Mouse (Mus musculus) B cell, adult 62 days (primary cell): ENCODE measurements around the gene Gpr152. TPM values are rescaled to one million over a fixed set of nuclear protein-coding genes. Genes with fewer than 3 reads are reported as not detected.

Experiments
- total RNA-seq: library from RNA; stranded (reverse); gene quantifications from 4 replicates; pipeline ENCODE4 v1.2.4, GENCODE M21; 2023

Gene Gpr152
- total RNA-seq: 0.14 to 0.31 TPM (median 0.27 TPM) in 3 of 4 replicates, not detected in the other

DNA sequence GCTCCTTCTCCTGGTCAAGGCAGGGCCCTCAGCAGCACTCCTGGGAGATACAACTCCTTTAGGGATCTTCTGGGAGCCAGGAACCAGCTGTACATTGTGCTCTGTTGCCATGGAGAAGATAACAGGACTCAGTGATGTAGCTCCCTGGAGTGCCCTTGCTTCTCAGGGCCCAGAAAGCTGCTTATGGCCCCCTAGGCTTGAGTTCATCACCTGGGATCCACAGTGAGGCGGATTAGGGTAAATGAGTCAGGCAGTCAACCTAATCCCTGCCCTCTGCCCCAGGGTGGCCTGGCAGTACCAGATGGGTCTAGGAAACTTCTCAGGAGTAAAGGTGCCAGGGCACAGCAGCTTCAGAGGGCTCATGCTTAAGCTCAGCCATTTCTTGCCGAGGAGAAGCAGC, at the start of gene Gpr152:
Gpr152 (plus strand) TSS at position 342 of the 400 bp plus-strand sequence.

DNA sequence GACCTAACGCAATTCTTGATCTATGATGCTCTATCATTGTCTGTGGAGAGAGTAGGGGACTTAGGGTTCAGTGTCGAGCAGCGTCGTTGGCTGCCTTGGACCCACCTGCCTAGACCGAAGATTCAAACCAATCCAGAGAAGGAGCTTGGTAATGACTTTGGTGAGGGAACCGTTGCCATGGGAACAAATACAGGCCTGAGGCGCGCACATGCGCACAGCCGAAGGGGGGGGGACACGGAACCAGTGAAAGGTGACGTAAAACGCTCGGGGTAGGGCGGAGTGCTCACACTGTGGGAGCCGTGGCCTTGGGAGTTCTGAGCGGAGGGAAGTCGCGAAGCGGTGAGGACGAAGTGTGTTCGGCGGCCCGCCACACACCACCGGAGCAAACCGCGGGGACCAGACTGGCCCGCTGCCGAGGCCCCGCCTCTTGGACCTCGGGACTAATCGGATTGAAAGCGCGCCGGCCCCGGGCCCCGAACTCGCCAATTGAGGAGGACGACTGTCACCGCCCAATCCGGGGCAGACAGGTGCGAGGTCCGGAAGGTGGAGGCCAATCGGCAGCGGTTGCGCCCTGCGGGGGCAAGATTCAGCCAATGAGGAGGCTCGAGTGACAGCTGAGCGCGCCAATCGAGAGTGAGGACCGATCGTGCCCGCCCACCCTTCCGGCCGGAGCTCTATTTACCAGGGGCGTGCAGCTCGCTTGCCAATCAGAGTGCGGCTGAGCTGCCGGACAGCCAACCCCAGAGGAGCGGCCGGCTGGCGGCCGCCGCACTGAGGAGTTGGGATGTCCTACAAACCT, 42.7 kb upstream of the Gpr152 start, which contains the start of gene Cdk2ap2:
Cdk2ap2 (plus strand) TSS at position 541 of the 799 bp plus-strand sequence.

DNA sequence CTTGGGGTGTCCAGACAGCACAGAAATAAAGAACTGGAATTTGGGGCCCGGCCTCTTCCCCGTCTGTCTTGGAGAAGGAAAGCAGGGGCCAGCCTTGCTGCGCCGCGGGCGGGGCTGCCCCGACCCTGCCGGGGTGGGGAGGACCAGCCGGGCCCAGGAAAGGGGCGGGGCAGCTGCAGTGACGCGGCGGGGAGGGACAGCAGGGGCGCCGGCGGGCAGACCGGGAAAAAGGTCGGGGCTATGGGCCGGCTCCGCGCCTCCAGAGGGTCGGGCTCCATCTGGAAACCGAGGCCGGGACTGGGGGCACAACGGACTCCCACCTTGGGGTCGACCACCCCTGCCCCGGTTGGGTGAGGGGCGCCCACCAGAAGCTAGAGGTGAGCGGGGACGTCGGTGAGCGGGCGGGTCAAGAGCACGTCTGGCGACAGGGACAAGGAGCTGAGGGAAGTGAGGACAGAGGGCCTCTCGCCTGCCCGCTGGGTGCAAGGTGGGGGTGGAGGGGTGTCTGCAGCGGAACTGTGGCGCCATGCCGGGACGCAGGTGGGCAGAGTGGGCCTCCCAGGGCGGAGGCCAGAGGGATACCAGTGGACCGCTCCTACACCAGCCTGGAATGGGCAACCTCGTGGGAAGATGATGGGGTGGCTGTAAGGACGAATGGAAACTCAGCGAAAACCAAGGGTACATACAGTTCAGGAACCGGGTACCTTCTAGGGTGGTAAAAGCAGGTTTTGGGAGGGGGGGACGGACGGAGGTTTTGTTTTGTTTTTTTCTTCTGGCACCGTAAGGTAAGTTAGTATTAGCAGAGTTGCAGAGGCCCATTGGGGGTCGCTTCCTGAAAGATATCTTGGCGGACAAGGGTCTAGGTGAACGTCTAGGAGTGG, 39.5 kb upstream of the Gpr152 start, which contains the start of gene Pitpnm1:
Pitpnm1 (plus strand) TSS at position 162 of the 881 bp plus-strand sequence.

DNA sequence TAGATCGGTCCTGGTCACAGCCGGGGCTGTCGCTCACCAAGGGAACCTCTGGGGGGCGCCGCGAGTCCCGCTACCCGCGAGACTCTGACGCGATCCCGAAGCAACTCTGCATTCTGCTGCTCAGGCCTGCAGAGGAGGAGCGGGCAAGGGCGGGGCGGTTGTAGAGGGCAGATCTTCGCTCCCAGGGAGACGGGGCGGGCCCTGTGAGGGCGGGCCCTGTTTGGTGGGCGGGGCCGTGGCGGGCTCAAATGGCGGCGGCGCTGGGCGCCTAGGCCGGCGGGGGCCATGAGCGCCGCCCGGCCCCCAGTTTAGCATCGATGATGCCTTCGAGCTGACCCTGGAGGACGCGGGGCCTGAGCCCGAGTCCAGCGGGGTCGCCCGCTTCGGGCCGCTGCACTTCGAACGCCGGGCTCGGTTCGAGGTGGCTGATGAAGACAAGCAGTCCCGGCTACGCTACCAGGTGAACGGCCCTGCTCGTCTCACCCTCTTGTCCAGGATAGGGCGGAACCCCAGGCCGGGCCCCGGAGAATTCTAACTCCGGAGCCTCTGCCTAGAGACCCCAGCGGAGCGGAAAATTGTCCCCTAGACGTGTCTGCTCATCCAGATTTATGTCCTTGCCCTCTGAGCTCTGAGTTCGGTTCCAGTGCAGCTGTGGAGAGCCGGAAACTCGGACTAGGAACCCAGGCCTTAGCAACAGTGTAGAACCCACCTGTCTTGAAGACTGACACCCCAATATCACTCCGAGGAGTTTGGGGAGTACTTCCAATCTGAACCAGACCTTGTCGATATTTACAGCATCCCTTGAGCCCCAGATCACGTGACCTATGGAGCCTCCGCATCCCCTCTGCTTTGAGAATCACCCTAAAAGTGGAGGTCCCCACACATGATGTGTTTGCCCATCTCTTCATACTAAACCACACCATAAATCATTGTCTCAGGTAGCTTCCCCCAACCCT, 13.6 kb upstream of the Gpr152 start, which contains the start of gene Aip:
Aip (minus strand) TSS at position 118 of the 956 bp plus-strand sequence.

DNA sequence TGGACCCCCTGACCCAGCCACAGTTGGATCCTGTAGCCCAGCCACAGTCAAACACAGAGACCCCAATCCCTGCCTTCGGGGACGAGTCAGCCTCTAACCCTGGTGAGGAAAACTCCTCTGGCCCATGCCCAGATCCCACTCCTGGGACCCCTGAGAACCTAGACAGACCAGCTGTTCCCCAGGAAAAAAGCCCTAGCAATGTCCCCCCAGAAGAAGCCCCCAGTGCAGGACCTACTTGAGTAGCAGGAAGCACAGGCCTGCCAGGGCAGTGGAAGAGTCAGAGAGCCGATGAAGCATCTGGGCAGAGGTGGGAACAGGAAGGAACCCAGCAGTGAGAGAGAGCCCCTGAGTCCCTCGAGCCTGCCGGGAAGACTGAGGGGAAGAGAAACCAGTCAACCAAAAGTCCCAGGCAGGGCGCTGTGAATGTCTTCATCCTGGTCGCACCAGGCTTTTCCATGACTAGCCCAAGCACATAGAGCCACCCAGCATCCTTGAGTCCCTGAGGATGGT, 4.2 kb downstream of the Gpr152 start, which contains the start of gene Cabp4:
Cabp4 (minus strand) TSS at position 275 of the 510 bp plus-strand sequence.

GRCm38 (mm10) chr19:4148491-4148806, 8.9 kb downstream of the Gpr152 start, which contains the start of gene Coro1b:
TSS of gene Coro1b (plus strand) at chr19:4148619.

DNA sequence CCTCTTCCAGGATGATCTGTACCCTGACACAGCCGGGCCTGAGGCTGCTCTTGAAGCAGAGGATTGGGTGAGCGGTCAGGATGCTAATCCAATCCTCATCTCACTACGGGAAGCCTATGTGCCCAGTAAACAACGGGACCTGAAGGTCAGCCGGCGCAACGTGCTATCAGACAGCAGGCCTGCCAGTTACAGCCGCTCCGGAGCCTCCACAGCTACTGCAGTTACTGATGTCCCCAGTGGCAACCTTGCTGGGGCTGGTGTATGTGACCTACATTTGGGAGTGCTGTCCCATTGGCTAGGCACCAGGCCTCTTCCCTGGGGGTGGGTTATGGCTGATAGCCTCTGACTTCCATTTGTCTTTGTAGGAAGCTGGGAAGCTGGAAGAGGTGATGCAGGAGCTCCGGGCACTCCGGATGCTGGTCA, 13.7 kb downstream of the Gpr152 start, which contains the start of gene Ptprcap:
Ptprcap (plus strand) TSS at position 373 of the 423 bp plus-strand sequence.

GRCm38 (mm10) chr19:4162646-4163542, 23.3 kb downstream of the Gpr152 start, which contains the start of gene Rps6kb2:
TSS of gene Rps6kb2 (minus strand) at chr19:4163354.

DNA sequence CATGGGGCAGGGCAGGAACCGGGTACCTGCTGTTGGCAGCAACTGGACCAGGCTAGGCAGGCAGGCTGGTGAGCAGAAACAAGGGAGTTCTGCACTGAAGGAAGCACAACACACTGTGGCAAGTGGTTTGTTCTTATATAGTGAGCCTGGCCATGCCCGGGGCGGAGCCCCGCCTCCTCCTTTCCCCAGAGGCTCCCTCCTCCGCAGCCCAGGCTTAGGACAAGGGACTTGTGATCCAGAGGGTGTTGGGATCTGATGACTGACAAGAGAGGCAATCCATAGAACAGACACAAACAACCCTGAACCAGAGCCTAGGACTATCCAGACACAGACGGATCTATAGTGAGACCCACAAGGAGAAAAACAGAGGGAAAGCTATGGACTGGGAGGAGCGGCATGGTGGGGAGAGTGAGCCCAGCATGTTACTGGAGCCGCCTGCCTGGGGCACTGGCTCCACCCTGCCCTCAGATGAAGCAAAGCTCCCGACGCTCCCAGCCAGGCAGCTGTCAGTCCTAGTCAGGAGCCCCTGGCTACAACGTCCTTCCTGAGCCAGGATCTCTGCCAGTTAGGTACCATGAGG, 35.9 kb downstream of the Gpr152 start, which contains the start of gene Carns1:
Carns1 (minus strand) TSS at position 112 of the 580 bp plus-strand sequence.

DNA sequence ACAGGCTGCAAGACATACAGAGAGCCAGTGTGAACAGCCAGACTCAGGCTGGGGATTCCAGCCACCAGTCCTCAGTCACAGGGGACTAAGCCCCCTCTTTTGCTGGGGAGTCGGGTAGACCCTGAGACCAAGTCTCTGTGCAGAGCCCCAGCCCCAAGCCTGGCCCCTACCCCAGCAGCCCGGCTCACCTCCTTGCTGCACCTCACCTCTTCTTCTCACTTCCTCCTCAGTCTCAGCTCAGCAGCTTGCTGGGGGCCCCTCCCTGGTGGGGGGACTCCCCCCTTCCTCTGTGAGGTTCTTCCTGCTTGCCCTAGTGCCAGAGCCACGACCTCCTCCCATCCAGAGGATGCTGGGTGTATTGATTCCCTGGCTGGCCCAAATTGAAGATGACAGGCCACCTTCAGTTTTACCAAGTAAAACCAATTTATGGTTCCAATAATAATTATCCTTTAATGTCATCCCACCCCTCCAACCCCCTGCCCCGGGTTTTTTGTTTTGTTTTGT, 51.3 kb downstream of the Gpr152 start, which contains the start of gene Tbc1d10c:
Tbc1d10c (minus strand) TSS at position 454 of the 504 bp plus-strand sequence.

DNA sequence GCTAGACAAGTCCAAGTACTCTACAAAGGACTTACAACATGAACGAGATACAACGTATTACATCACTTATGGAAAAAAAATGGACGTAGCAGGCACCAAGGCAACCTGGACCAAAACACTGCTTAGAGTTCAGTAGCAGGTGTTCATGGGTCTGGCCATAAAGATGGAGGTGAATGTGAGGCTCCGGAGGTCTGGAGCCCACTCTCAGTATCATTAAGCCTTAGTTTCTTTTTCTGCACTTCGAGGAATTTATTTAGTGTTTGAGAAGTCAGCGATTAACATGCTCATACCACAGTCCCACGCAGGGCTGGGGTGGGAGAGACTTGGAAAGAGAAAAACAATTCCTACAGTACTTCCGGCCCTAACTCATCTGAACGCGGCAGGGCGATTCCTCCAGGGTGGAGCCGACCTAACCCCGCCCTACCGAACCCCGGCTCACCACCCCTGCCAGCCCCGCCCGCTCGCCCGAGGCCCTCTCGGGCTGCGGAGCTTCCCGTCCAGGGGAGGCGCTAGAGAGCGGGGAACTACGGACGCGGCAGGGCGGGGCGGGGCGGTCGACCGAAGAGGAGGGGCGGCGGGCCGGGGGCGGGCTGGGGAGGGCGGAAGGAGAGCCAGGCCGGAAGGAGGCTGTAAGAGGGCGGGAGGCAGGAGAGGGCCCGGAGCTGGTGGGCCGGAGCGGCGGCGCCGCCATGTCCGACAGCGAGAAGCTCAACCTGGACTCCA, 52.1 kb downstream of the Gpr152 start, which contains the start of gene Ppp1ca:
Ppp1ca (plus strand) TSS at position 538 of the 723 bp plus-strand sequence.

Other genes starting within 250 kb of the Gpr152 start
- 141 to 154 TPM (median 146 TPM) in 4 replicates for gene Tcirg1, start 232.7 kb upstream of the Gpr152 start, total RNA-seq
- gene Ndufs8, start 227.0 kb upstream of the Gpr152 start, total RNA-seq: 73.8 to 87.1 TPM (median 81.3 TPM) in 4 replicates
- 7.6 to 9.4 TPM (median 8.4 TPM) in 4 replicates for gene Aldh3b1, start 210.0 kb upstream of the Gpr152 start, total RNA-seq
- gene Unc93b1, start 204.6 kb upstream of the Gpr152 start, total RNA-seq: 533 to 593 TPM (median 563 TPM) in 4 replicates
- gene Aldh3b3, start 181.1 kb upstream of the Gpr152 start, total RNA-seq: 0.15 TPM in 1 of 4 replicates, not detected in the others
- 0.26 to 0.36 TPM in 2 of 4 replicates, not detected in the others for gene Aldh3b2, start 167.5 kb upstream of the Gpr152 start, total RNA-seq
- gene Acy3, start 153.2 kb upstream of the Gpr152 start, total RNA-seq: not detected in 4 replicates
- not detected in 4 replicates for gene Tbx10, start 147.0 kb upstream of the Gpr152 start, total RNA-seq
- gene Nudt8, start 139.2 kb upstream of the Gpr152 start, total RNA-seq: 16.1 to 21.0 TPM (median 19.8 TPM) in 4 replicates
- gene Gm49405, start 139.2 kb upstream of the Gpr152 start, total RNA-seq: 3.1 to 6.8 TPM (median 4.0 TPM) in 4 replicates
- 7.1 to 12.1 TPM (median 10.4 TPM) in 4 replicates for gene Doc2g, start 136.5 kb upstream of the Gpr152 start, total RNA-seq
- gene Ndufv1, start 127.0 kb upstream of the Gpr152 start, total RNA-seq: 73.3 to 94.8 TPM (median 89.7 TPM) in 4 replicates
- 137 to 169 TPM (median 145 TPM) in 4 replicates for gene Gstp1, start 101.8 kb upstream of the Gpr152 start, total RNA-seq
- 8.8 to 22.4 TPM (median 15.9 TPM) in 4 replicates for gene Gstp2, start 93.8 kb upstream of the Gpr152 start, total RNA-seq
- not detected in 4 replicates for gene Gstp3, start 80.2 kb upstream of the Gpr152 start, total RNA-seq
- gene Cabp2, start 58.2 kb upstream of the Gpr152 start, total RNA-seq: not detected in 4 replicates
- gene Cdk2ap2, start 42.6 kb upstream of the Gpr152 start, total RNA-seq: 119 to 136 TPM (median 129 TPM) in 4 replicates
- gene Pitpnm1, start 39.8 kb upstream of the Gpr152 start, total RNA-seq: 195 to 200 TPM (median 198 TPM) in 4 replicates
- gene Aip, start 13.9 kb upstream of the Gpr152 start, total RNA-seq: 95.2 to 103 TPM (median 98.9 TPM) in 4 replicates
- 0.88 to 1.4 TPM (median 1.2 TPM) in 4 replicates for gene Cabp4, start 4.2 kb downstream of the Gpr152 start, total RNA-seq
- 129 to 166 TPM (median 137 TPM) in 4 replicates for gene Coro1b, start 8.8 kb downstream of the Gpr152 start, total RNA-seq
- 341 to 368 TPM (median 348 TPM) in 4 replicates for gene Ptprcap, start 13.8 kb downstream of the Gpr152 start, total RNA-seq
- 50.3 to 55.6 TPM (median 50.9 TPM) in 4 replicates for gene Rps6kb2, start 23.6 kb downstream of the Gpr152 start, total RNA-seq
- 93.0 to 107 TPM (median 97.9 TPM) in 4 replicates for gene Carns1, start 35.7 kb downstream of the Gpr152 start, total RNA-seq
- 255 to 266 TPM (median 262 TPM) in 4 replicates for gene Tbc1d10c, start 51.5 kb downstream of the Gpr152 start, total RNA-seq
- 377 to 398 TPM (median 383 TPM) in 4 replicates for gene Ppp1ca, start 52.3 kb downstream of the Gpr152 start, total RNA-seq
- 51.5 to 59.3 TPM (median 55.6 TPM) in 4 replicates for gene Rad9a, start 61.9 kb downstream of the Gpr152 start, total RNA-seq
- gene Clcf1, start 74.5 kb downstream of the Gpr152 start, total RNA-seq: 141 to 150 TPM (median 148 TPM) in 4 replicates
- gene AC109138.7, start 74.6 kb downstream of the Gpr152 start, total RNA-seq: 5.9 TPM in 1 of 4 replicates, not detected in the others
- 206 to 223 TPM (median 211 TPM) in 4 replicates for gene Pold4, start 92.1 kb downstream of the Gpr152 start, total RNA-seq
- 26.5 to 33.7 TPM (median 27.9 TPM) in 4 replicates for gene Ssh3, start 129.4 kb downstream of the Gpr152 start, total RNA-seq
- 26.4 to 33.1 TPM (median 28.4 TPM) in 4 replicates for gene Ankrd13d, start 143.3 kb downstream of the Gpr152 start, total RNA-seq
- 529 to 561 TPM (median 549 TPM) in 4 replicates for gene Grk2, start 166.4 kb downstream of the Gpr152 start, total RNA-seq